Mouse (Mus musculus) heart, postnatal 0 days (tissue): ENCODE results near the gene Cdc20b.

ENCODE experiments used
- CTCF ChIP-seq: IDR thresholded peaks from 2 replicates; pipeline ENCODE4 v1.5.1; 2016; ENCODE audit warnings: antibody characterized with exemption, control low read depth, low read depth
- EP300 ChIP-seq: IDR thresholded peaks from 2 replicates; pipeline ENCODE4 v1.6.1; 2016; ENCODE audit warnings: antibody characterized with exemption, low read depth

DNA sequence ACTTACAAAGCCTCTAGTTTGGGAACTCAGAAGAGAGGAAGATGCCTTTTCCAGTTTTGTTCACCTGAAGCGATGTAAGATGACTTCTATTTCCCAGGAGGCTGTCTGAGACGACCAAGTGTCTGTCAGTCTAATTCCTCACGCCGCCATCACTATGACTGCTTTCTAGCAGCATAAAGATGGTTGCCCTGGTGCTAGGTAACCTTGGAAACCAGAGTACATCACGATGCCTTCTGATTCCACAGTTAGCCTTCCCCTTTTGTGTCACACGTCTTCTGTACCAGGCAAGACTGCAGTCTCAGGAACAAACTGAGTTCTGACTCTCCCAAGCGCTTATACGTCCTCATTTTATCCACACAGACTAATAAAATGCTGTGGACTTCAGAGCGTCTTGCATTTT lies 44.1 kb downstream of the Cdc20b start:
- TF ChIP-seq CTCF (no peak), EP300 (no peak)
